Mouse (Mus musculus): ENCODE measurements around the gene Entpd5. TPM values are rescaled to one million over a fixed set of nuclear protein-coding genes. Genes with fewer than 3 reads are reported as not detected.

The Entpd5 gene
- total and polyA plus RNA-seq, 2 experiments from 2014 or later, result 13.4 to 15.6 TPM

- Histone ChIP-seq H3K27me3 (ENCODE audit: insufficient read depth, low read length) (no peaks in the 10 kb centered on the region), H3K9me3 (ENCODE audit: low read length) (no peaks in the 10 kb centered on the region), H3K4me2 (ENCODE audit: low read depth, low read length) (no peak overlapping the region), H3K27ac (no peak overlapping the region), H3K9ac (replicated peaks; ENCODE audit: low read length) (no peak overlapping the region), H3K36me3 (ENCODE audit: insufficient read depth, low read length) (peaks cover 60% of the 10 kb centered on the region), H3K4me3 (ENCODE audit: low read length) (no peak overlapping the region), H3K4me1 (ENCODE audit: insufficient read depth, low read length) (no peaks in the 10 kb centered on the region)
- no peak for ATAC-seq
- TF ChIP-seq CTCF (IDR thresholded peaks at IDR 0.05; ENCODE audit: low read depth), result no peak
- WGBS, result 77% methylated on average over 6 of the region's 6 CpGs
- no peak for DNase-seq (ENCODE audit: low spot score)
Observed at GRCm38 (mm10) chr12:84373831-84374481, 34.9 kb downstream of the Entpd5 start.

DNA sequence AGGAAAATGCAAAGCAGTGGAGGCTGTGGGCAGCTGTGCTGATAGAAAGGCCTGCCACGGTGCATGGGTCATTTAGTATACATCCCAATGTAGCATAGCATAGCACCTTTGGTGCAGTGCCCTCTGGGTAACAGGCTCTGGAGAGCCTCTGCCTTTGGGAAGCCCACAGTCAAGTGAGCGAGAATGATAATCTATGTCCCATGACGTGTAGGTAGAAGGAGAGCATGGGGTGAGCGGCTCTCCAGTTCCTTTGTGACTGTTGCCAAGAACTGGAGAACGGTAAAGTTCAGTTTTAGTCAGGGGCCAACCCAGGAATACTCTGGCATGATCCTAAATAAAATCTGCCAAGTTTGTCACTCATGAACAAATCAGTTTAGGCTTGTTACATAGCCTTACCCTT is 37.2 kb downstream of the Entpd5 start:
- 93% methylated on average over 5 of the region's 5 CpGs for WGBS
- H3K27ac ChIP-seq, result no peak overlapping the region
- no peaks in the 10 kb centered on the region for H3K27me3 ChIP-seq (ENCODE audit: insufficient read depth, low read length)
- H3K9me3 ChIP-seq (ENCODE audit: low read length), result no peaks in the 10 kb centered on the region
- H3K9ac ChIP-seq (replicated peaks; ENCODE audit: low read length), result no peak overlapping the region
- peaks cover 61% of the 10 kb centered on the region for H3K36me3 ChIP-seq (ENCODE audit: insufficient read depth, low read length)
- H3K4me2 ChIP-seq (ENCODE audit: low read depth, low read length), result no peak overlapping the region
- no peaks in the 10 kb centered on the region for H3K4me1 ChIP-seq (ENCODE audit: insufficient read depth, low read length)
- no peak for DNase-seq (ENCODE audit: low spot score)
- TF ChIP-seq CTCF (IDR thresholded peaks at IDR 0.05; ENCODE audit: low read depth), result no peak
- no peak for ATAC-seq
- H3K4me3 ChIP-seq (ENCODE audit: low read length), result no peak overlapping the region

GRCm38 (mm10) chr12:84366971-84367370 is 41.9 kb downstream of the Entpd5 start:
- H3K27me3 ChIP-seq (ENCODE audit: insufficient read depth, low read length), result no peaks in the 10 kb centered on the region
- H3K9me3 ChIP-seq (ENCODE audit: low read length), result no peaks in the 10 kb centered on the region
- no peak for DNase-seq (ENCODE audit: low spot score)
- ATAC-seq, result no peak
- no peak for TF ChIP-seq CTCF (IDR thresholded peaks at IDR 0.05; ENCODE audit: low read depth)
- H3K4me3 ChIP-seq (ENCODE audit: low read length), result no peak overlapping the region
- no peak overlapping the region for H3K9ac ChIP-seq (replicated peaks; ENCODE audit: low read length)
- peaks cover 8% of the 10 kb centered on the region; the same call in 1 of the 2 replicates for H3K4me1 ChIP-seq (ENCODE audit: insufficient read depth, low read length)
- peaks cover 37% of the 10 kb centered on the region for H3K36me3 ChIP-seq (ENCODE audit: insufficient read depth, low read length)
- H3K27ac ChIP-seq, result no peak overlapping the region
- 73% methylated on average over 9 of the region's 9 CpGs for whole genome bisulfite sequencing
- H3K4me2 ChIP-seq (ENCODE audit: low read depth, low read length), result no peak overlapping the region

DNA sequence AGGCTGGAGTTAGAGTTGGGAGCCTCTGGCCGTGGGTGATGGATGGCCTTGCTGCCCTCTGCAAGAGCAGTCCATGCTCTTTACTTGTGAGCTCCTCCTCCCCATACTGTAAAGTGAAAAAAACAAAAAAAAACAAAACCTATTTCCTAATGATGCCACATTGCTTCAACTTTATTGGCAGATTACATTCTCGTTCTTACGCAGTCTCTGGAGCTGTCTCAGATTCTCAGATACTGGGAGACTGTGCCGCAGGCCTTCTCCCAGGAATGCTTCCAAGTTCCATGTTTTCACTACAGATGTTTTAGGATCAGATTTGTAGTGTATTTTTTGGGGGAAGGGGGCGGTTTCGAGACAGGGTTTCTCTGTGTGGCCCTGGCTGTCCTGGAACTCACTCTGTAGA is 43.7 kb downstream of the Entpd5 start:
- Histone ChIP-seq H3K4me3 (ENCODE audit: low read length) (no peak overlapping the region), H3K4me1 (ENCODE audit: insufficient read depth, low read length) (peaks cover 8% of the 10 kb centered on the region; the same call in 1 of the 2 replicates), H3K36me3 (ENCODE audit: insufficient read depth, low read length) (peaks cover 19% of the 10 kb centered on the region), H3K27me3 (ENCODE audit: insufficient read depth, low read length) (no peaks in the 10 kb centered on the region), H3K9ac (replicated peaks; ENCODE audit: low read length) (no peak overlapping the region), H3K9me3 (ENCODE audit: low read length) (no peaks in the 10 kb centered on the region), H3K4me2 (ENCODE audit: low read depth, low read length) (no peak overlapping the region), H3K27ac (no peak overlapping the region)
- no peak for TF ChIP-seq CTCF (IDR thresholded peaks at IDR 0.05; ENCODE audit: low read depth)
- 98% methylated on average over 6 of the region's 6 CpGs for WGBS
- DNase-seq (ENCODE audit: low spot score) (no peak), ATAC-seq (no peak)

GRCm38 (mm10) chr12:84364291-84364690 is 44.5 kb downstream of the Entpd5 start:
- no peak for ATAC-seq
- Histone ChIP-seq H3K27me3 (ENCODE audit: insufficient read depth, low read length) (no peaks in the 10 kb centered on the region), H3K9me3 (ENCODE audit: low read length) (no peaks in the 10 kb centered on the region), H3K27ac (no peak overlapping the region), H3K4me1 (ENCODE audit: insufficient read depth, low read length) (peaks cover 8% of the 10 kb centered on the region; the same call in 1 of the 2 replicates), H3K4me2 (ENCODE audit: low read depth, low read length) (no peak overlapping the region), H3K4me3 (ENCODE audit: low read length) (no peak overlapping the region), H3K9ac (replicated peaks; ENCODE audit: low read length) (no peak overlapping the region), H3K36me3 (ENCODE audit: insufficient read depth, low read length) (peaks cover 11% of the 10 kb centered on the region)
- TF ChIP-seq CTCF (IDR thresholded peaks at IDR 0.05; ENCODE audit: low read depth), result no peak
- no peak for DNase-seq (ENCODE audit: low spot score)
- 86% methylated on average over 9 of the region's 9 CpGs for WGBS

DNA sequence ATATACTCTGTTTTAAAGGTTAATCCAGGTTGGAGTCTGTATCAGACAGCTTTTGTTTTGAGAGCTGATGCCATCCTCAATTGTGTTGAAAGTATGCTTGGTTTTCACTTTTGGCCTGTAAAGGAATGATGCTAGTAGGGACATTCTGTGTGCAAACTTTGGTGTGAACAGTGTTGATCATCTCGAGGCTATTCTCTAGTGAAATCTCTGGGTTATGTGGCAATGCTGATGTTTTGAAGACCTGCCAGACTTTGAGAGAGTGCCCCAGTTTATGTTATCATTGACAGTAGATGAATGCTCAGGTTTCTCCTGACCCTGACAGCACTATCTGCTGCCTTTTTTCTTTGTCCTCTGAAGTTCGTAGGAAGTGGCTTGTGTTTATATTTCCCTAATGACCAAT is 46.0 kb downstream of the Entpd5 start:
- ATAC-seq (no peak), DNase-seq (ENCODE audit: low spot score) (no peak)
- Histone ChIP-seq H3K36me3 (ENCODE audit: insufficient read depth, low read length) (no peaks in the 10 kb centered on the region; the same call in 1 of the 2 replicates), H3K27me3 (ENCODE audit: insufficient read depth, low read length) (no peaks in the 10 kb centered on the region), H3K27ac (no peak overlapping the region), H3K4me3 (ENCODE audit: low read length) (peak overlapping the region; percentile 98), H3K4me1 (ENCODE audit: insufficient read depth, low read length) (peaks cover 8% of the 10 kb centered on the region; the same call in 1 of the 2 replicates), H3K9me3 (ENCODE audit: low read length) (no peaks in the 10 kb centered on the region), H3K4me2 (ENCODE audit: low read depth, low read length) (peak overlapping the region; percentile 91), H3K9ac (replicated peaks; ENCODE audit: low read length) (no peak overlapping the region)
- no peak for TF ChIP-seq CTCF (IDR thresholded peaks at IDR 0.05; ENCODE audit: low read depth)
- 71% methylated on average over 2 of the region's 2 CpGs for WGBS

All from hindbrain, postnatal 0 days (tissue).